Mouse (Mus musculus) limb, embryonic 10.5 days (tissue): ENCODE measurements around the gene Hoxd13. TPM values are rescaled to one million over a fixed set of nuclear protein-coding genes. Genes with fewer than 3 reads are reported as not detected.

ENCODE experiments used
- DNase-seq: peaks from one replicate; pipeline ENCODE4 v3.0.0-alpha.2; 2017; ENCODE audit warnings: low spot score
- H3K27ac ChIP-seq: fragments of 300-500 bp; sonication (generic); 2 replicates; pipeline ENCODE4 v1.5.1; 2016; ENCODE audit warnings: mild to moderate bottlenecking
- H3K27me3 ChIP-seq: fragments of 300-500 bp; sonication (generic); 2 replicates; pipeline ENCODE4 v1.6.1; 2016; ENCODE audit warnings: low read depth, mild to moderate bottlenecking; ENCODE audit not compliant: poor library complexity, severe bottlenecking
- H3K36me3 ChIP-seq: fragments of 300-500 bp; sonication (generic); 2 replicates; pipeline ENCODE4 v1.6.1; 2016; ENCODE audit warnings: mild to moderate bottlenecking, moderate library complexity
- H3K4me1 ChIP-seq: fragments of 300-500 bp; sonication (generic); 2 replicates; pipeline ENCODE4 v1.6.1; 2016
- H3K4me3 ChIP-seq: fragments of 300-500 bp; sonication (generic); 2 replicates; pipeline ENCODE4 v1.5.1; 2016; ENCODE audit warnings: mild to moderate bottlenecking, moderate library complexity
- H3K9me3 ChIP-seq: fragments of 300-500 bp; sonication (generic); replicated peaks from 2 replicates; pipeline ENCODE4 v1.6.1; 2016; ENCODE audit warnings: mild to moderate bottlenecking
- WGBS: fragments of 180-500 bp; shearing (Covaris S2); methylation state at CpG from one replicate; pipeline ENCODE4 v1.1.7; 2016; 5-methylcytosine and 5-hydroxymethylcytosine counted together
- polyA plus RNA-seq: library from polyadenylated mRNA; unstranded; fragments of >200 nt; fragmentation: Nextera tagmentation; extraction: Ambion mirVana; gene quantifications from 2 replicates; pipeline ENCODE4 v1.2.1, GENCODE M21; 2016

Gene Hoxd13
- polyA plus RNA-seq, 1 experiment from 2014 or later = 17.8 TPM

DNA sequence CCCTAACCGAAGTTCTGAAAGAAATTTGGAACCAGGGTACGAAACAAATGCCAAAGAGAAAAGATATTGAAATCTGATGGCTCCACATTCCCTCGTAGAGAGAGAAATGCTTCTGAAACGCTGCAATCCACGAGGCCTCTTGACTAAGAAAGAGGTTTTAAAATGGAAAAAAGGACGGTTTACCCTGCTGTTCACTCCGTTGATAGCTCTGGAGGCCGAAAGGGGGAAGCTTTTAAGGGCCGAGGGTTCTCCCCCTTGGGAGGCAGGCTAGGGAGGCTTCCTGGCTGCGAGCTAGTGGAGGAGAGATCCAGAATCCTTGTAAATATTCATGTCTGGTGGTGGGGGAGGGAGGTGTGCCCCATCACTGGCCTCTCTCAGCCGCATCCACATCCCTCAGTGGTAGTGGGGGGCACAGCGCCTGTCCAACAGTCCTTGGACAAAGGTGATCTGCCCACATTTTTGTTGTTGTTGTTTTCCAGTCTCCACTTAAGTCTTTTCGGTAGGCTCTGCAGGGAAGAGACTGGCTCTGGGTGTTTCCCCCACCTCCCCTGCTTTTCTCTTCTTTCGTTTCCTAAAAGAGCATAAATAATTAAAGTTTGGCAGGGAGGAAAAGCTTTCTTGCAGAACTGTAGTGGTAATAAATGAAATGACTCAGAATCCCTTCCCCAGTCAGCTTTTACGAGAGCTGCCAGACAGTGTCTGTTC, 10.9 kb downstream of the Hoxd13 start, which contains the start of gene Hoxd11:
TSS of gene Hoxd11 (plus strand) at position 667 of the 705 bp plus-strand sequence.
- no peaks in the 10 kb centered on the region for H3K9me3 ChIP-seq
- 2% methylated on average over 15 of the region's 15 CpGs for whole genome bisulfite sequencing
- peaks cover 98% of the 10 kb centered on the region for H3K4me1 ChIP-seq
- peak within 1 kb of the TSS; percentile 80 for H3K4me3 ChIP-seq
- peaks cover 4% of the 10 kb centered on the region; the same call in 1 of the 2 replicates for H3K36me3 ChIP-seq
- H3K27ac ChIP-seq = peak within 1 kb of the TSS; percentile 99
- peak; percentile 62 for DNase-seq
- peaks cover 99% of the 10 kb centered on the region for H3K27me3 ChIP-seq

DNA sequence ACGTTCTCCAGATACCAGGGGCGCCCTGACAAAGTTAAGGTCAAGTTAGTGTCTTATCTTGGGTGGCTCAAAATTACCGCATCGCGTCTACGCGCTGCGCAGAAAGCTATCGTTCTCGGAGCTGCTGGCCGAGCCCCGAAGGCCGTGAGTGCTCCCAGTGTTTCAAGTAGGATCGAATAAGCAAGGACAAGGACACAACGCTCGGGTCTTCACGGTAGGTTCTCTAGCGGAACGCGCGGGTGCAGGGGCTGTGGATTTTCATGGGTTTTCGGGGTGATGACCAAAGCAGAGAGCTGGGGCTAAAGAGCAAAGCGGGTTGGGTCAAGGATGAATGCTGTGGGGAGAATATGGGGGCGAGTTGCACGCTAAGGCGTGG, 11.5 kb downstream of the Hoxd13 start:
- peaks cover 93% of the 10 kb centered on the region for H3K4me1 ChIP-seq
- peak overlapping the region; percentile 80 for H3K4me3 ChIP-seq
- peaks cover 8% of the 10 kb centered on the region; the same call in 1 of the 2 replicates for H3K36me3 ChIP-seq
- H3K27ac ChIP-seq = peak overlapping the region; percentile 99
- peaks cover 98% of the 10 kb centered on the region for H3K27me3 ChIP-seq
- WGBS = under 1% methylated on average over 26 of the region's 26 CpGs
- DNase-seq = peak; percentile 74
- H3K9me3 ChIP-seq = no peaks in the 10 kb centered on the region

- Histone ChIP-seq H3K27ac (peak overlapping the region; percentile 99), H3K36me3 (peaks cover 8% of the 10 kb centered on the region; the same call in 1 of the 2 replicates), H3K9me3 (no peaks in the 10 kb centered on the region), H3K27me3 (peaks cover 98% of the 10 kb centered on the region), H3K4me3 (peak overlapping the region; percentile 80), H3K4me1 (peaks cover 89% of the 10 kb centered on the region)
- peak; percentile 75 for DNase-seq
- WGBS = 2% methylated on average over 23 of the region's 23 CpGs
Observed at GRCm38 (mm10) chr2:74679980-74680379, 11.9 kb downstream of the Hoxd13 start.

DNA sequence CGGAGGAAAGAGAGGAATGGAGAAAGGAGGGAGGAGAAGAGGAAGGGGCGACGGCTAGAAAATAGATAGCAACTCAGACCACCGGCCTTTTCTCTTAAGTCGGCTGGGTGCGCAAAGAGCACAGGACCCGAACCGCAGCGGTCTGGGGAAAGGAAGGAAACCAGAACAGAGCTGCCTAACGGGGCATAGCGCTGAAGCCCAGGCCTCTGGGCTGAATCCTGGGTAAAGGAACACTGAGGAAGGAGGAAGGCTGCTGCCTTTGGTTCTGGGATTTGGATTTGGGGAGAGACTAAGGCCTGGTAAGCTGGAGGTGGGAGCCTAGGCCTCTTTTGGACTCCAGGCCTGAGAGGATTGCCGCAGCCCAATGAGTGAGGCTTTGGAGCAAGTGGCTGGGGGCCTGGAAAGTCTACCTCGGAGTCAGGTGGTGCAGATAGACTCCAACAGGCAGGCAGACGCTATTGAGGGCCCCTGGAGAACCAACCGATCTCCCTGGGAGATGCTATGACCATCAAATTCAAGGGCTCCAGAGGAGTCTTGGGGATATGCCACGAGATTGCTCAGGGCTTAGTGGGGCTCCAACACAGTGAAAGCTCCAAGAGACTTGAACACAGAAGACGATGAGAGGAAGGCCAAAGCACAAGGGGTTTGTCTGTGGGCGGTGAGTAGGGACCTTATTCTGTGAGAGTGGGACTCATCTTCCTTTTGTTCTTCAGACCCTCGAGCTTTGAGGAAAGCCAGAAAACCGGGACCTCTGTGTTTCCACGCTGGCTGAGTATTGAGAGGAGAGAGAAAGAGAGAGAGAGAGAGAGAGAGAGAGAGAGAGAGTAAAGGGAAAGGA, 12.7 kb downstream of the Hoxd13 start:
- Histone ChIP-seq H3K27ac (peak overlapping the region; percentile 99), H3K36me3 (peaks cover 8% of the 10 kb centered on the region; the same call in 1 of the 2 replicates), H3K4me1 (peaks cover 81% of the 10 kb centered on the region), H3K4me3 (peak overlapping the region; percentile 80), H3K9me3 (no peaks in the 10 kb centered on the region), H3K27me3 (peaks cover 97% of the 10 kb centered on the region)
- 3% methylated on average over 21 of the region's 21 CpGs for WGBS
- DNase-seq = peak; percentile 67

DNA sequence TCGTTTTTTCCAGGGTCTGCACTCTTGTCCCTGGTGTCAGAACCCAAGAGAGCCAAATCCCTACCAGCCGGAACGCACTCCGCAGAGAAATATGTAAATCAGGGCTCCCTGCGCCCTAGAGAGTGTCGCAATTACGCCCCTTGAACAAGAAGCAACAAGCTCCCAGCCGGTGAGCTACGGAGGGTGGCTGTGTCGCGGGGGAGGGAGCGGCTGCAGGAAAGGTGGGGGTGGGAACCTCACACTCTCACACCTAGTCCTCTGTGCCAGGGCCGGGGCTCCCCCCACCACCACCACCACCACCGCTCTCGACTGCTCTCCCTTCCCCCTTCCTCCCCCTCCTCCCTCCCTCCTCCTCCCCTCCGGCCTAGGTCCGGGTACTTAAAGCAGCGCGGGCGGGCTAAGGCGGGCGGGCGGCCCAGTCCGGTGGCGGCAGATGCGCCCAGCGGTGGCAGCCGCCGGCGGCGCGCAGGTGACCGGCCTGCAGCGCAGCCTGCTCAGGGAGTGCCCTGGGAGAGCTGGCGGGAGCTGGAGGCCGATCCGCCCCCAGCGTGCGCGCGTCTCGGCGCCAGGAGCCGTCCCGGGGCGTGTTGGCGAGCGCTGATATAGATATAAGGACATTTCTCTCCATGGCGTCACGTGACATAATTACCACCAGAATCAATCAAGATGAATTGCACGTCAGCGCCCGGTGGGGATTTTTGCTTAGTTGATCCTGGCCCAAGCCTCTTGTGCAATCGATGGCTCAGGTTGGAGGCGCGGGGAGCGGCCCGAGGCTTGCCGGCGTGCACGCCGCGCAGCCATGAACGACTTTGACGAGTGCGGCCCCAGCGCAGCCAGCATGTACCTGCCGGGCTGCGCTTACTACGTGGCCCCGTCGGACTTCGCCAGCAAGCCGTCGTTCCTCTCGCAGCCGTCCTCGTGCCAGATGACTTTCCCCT, 13.8 kb downstream of the Hoxd13 start:
- H3K27ac ChIP-seq = peak overlapping the region; percentile 99
- H3K9me3 ChIP-seq = no peaks in the 10 kb centered on the region
- H3K4me3 ChIP-seq = peak overlapping the region; percentile 80
- H3K4me1 ChIP-seq = peaks cover 71% of the 10 kb centered on the region
- peaks cover 88% of the 10 kb centered on the region for H3K27me3 ChIP-seq
- under 1% methylated on average over 78 of the region's 78 CpGs for WGBS
- H3K36me3 ChIP-seq = peaks cover 8% of the 10 kb centered on the region; the same call in 1 of the 2 replicates
- peak; percentile 88 for DNase-seq

DNA sequence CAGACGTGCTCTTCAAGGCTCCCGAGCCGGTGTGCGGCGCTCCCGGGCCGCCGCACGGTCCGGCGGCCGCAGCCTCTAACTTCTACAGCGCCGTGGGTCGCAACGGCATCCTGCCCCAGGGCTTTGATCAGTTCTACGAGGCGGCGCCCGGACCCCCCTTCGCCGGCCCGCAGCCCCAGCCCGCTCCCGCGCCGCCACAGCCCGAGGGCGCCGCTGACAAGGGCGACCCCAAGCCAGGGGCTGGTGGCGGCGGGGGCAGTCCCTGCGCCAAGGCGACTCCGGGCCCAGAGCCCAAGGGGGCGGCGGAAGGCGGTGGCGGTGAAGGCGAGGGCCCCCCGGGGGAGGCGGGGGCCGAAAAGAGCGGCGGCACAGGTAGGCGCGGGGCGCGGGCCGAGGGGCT, 14.7 kb downstream of the Hoxd13 start:
- DNase-seq = peak; percentile 67
- peaks cover 73% of the 10 kb centered on the region for H3K4me1 ChIP-seq
- H3K27me3 ChIP-seq = peaks cover 88% of the 10 kb centered on the region
- WGBS = 1% methylated on average over 50 of the region's 51 CpGs
- H3K36me3 ChIP-seq = peaks cover 17% of the 10 kb centered on the region
- peak overlapping the region; percentile 80 for H3K4me3 ChIP-seq
- no peaks in the 10 kb centered on the region for H3K9me3 ChIP-seq
- peak overlapping the region; percentile 99 for H3K27ac ChIP-seq

DNA sequence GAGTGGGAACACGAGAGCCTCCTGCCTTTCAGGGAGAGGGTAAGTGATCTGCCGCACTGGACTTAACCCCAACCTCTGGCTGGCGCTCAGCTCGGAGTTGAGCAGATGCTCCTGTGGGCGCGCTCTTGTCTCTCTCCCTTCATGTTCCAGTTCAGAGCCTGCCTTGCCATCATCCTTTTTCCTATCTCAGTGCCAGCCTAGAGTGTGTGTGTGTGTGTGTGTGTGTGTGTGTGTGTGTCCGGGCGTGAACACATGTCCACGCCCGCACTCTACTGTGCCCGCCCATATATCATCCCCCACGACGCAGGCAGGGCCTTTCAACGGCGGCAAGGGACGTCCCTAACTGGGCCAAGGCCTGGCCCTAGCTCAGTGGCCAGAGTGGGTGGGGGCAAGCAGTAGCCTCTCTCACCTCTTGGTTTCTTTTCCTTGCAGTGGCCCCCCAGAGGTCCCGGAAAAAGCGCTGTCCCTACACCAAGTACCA, 15.4 kb downstream of the Hoxd13 start:
- Histone ChIP-seq H3K27me3 (peaks cover 86% of the 10 kb centered on the region), H3K27ac (peak overlapping the region; percentile 99), H3K4me3 (peak overlapping the region; percentile 80), H3K9me3 (no peaks in the 10 kb centered on the region), H3K36me3 (peaks cover 18% of the 10 kb centered on the region), H3K4me1 (peaks cover 69% of the 10 kb centered on the region)
- peak; percentile 76 for DNase-seq
- WGBS = 0% methylated on average over 18 of the region's 18 CpGs

GRCm38 (mm10) chr2:74684106-74684505, 16.0 kb downstream of the Hoxd13 start:
- DNase-seq = peak; percentile 53
- Histone ChIP-seq H3K27ac (peak overlapping the region; percentile 99), H3K27me3 (peaks cover 82% of the 10 kb centered on the region), H3K36me3 (peaks cover 18% of the 10 kb centered on the region), H3K4me3 (peak overlapping the region; percentile 80), H3K9me3 (no peaks in the 10 kb centered on the region), H3K4me1 (peaks cover 69% of the 10 kb centered on the region)
- WGBS = 2% methylated on average over 12 of the region's 12 CpGs

GRCm38 (mm10) chr2:74685059-74685603, 17.0 kb downstream of the Hoxd13 start:
- H3K36me3 ChIP-seq = peaks cover 18% of the 10 kb centered on the region
- peaks cover 63% of the 10 kb centered on the region for H3K4me1 ChIP-seq
- no peaks in the 10 kb centered on the region for H3K9me3 ChIP-seq
- 2% methylated on average over 4 of the region's 4 CpGs for WGBS
- H3K4me3 ChIP-seq = peak overlapping the region; percentile 80
- H3K27me3 ChIP-seq = peaks cover 72% of the 10 kb centered on the region
- DNase-seq = peak; percentile 47
- H3K27ac ChIP-seq = peak overlapping the region; percentile 99

GRCm38 (mm10) chr2:74686301-74686987, 18.3 kb downstream of the Hoxd13 start:
- Histone ChIP-seq H3K36me3 (peaks cover 21% of the 10 kb centered on the region), H3K27ac (peak overlapping the region; percentile 99), H3K9me3 (no peaks in the 10 kb centered on the region), H3K4me1 (peaks cover 54% of the 10 kb centered on the region), H3K4me3 (peak overlapping the region; percentile 80), H3K27me3 (peaks cover 65% of the 10 kb centered on the region)
- WGBS = 3% methylated on average over 17 of the region's 17 CpGs
- peak; percentile 87 for DNase-seq

- DNase-seq = peak; percentile 74
- peak overlapping the region; percentile 99 for H3K27ac ChIP-seq
- peak overlapping the region; percentile 80 for H3K4me3 ChIP-seq
- WGBS = 1% methylated on average over 27 of the region's 27 CpGs
- peaks cover 63% of the 10 kb centered on the region for H3K27me3 ChIP-seq
- peaks cover 24% of the 10 kb centered on the region for H3K36me3 ChIP-seq
- peaks cover 52% of the 10 kb centered on the region for H3K4me1 ChIP-seq
- H3K9me3 ChIP-seq = no peaks in the 10 kb centered on the region
Observed at GRCm38 (mm10) chr2:74686988-74687697, 19.0 kb downstream of the Hoxd13 start.
